Mouse (Mus musculus) E14TG2a.4 (cell line): ENCODE results near the gene Bri3.

ENCODE experiments used
- H3K27me3 ChIP-seq: 2 replicates; pipeline ENCODE4 v1.6.1; 2014; ENCODE audit warnings: low read length, control low read depth; ENCODE audit not compliant: insufficient read depth
- H3K36me3 ChIP-seq: 2 replicates; pipeline ENCODE4 v1.6.1; 2014; ENCODE audit warnings: low read length, control low read depth; ENCODE audit not compliant: insufficient read depth
- H3K4me1 ChIP-seq: replicated peaks from 2 replicates; pipeline ENCODE4 v1.6.1; 2014; ENCODE audit warnings: low read depth, low read length, control low read depth
- H3K4me3 ChIP-seq: replicated peaks from 2 replicates; pipeline ENCODE4 v1.5.1; 2014; ENCODE audit warnings: mild to moderate bottlenecking, low read length
- H3K9me3 ChIP-seq: 2 replicates; pipeline ENCODE4 v1.6.1; 2014; ENCODE audit warnings: low read length, control low read depth
- CTCF ChIP-seq: conservative IDR thresholded peaks from 2 replicates; pipeline ENCODE4 v1.5.1; 2014; ENCODE audit warnings: low read length
- NANOG ChIP-seq: IDR thresholded peaks from 2 replicates; pipeline ENCODE4 v1.6.1; 2014; ENCODE audit warnings: borderline replicate concordance, low read length, mixed read lengths
- POU5F1 ChIP-seq: IDR thresholded peaks from 2 replicates; pipeline ENCODE4 v1.6.1; 2014; ENCODE audit warnings: low read length, borderline replicate concordance

The Bri3 gene

GRCm38 (mm10) chr5:144372177-144372576 is 127.9 kb downstream of the Bri3 start:
- H3K27me3 ChIP-seq: no peaks in the 10 kb centered on the region
- H3K4me3 ChIP-seq: no peak overlapping the region
- H3K4me1 ChIP-seq: peaks cover 21% of the 10 kb centered on the region
- no peaks in the 10 kb centered on the region for H3K36me3 ChIP-seq
- H3K9me3 ChIP-seq: peaks cover 4% of the 10 kb centered on the region; the same call in 1 of the 2 replicates
- TF ChIP-seq CTCF: no peak
- TF ChIP-seq NANOG: no peak
- TF ChIP-seq POU5F1: no peak

- Histone ChIP-seq H3K27me3 (no peaks in the 10 kb centered on the region), H3K4me3 (no peak overlapping the region), H3K9me3 (peaks cover 11% of the 10 kb centered on the region), H3K4me1 (peaks cover 21% of the 10 kb centered on the region), H3K36me3 (no peaks in the 10 kb centered on the region)
- no peak for TF ChIP-seq NANOG
- TF ChIP-seq POU5F1: no peak
- no peak for TF ChIP-seq CTCF
Measured at GRCm38 (mm10) chr5:144372885-144373284, 128.6 kb downstream of the Bri3 start.

GRCm38 (mm10) chr5:144379431-144379830 is 135.2 kb downstream of the Bri3 start:
- Histone ChIP-seq H3K27me3 (no peaks in the 10 kb centered on the region), H3K4me3 (no peak overlapping the region), H3K9me3 (peaks cover 15% of the 10 kb centered on the region), H3K4me1 (no peaks in the 10 kb centered on the region), H3K36me3 (no peaks in the 10 kb centered on the region)
- TF ChIP-seq POU5F1 (no peak), NANOG (no peak), CTCF (no peak)

GRCm38 (mm10) chr5:144380689-144381088 is 136.5 kb downstream of the Bri3 start:
- H3K4me1 ChIP-seq: no peaks in the 10 kb centered on the region
- no peaks in the 10 kb centered on the region for H3K27me3 ChIP-seq
- H3K36me3 ChIP-seq: no peaks in the 10 kb centered on the region
- H3K4me3 ChIP-seq: no peak overlapping the region
- TF ChIP-seq NANOG (no peak), CTCF (no peak), POU5F1 (no peak)
- H3K9me3 ChIP-seq: peaks cover 21% of the 10 kb centered on the region

GRCm38 (mm10) chr5:144381782-144382181 is 137.5 kb downstream of the Bri3 start:
- H3K4me1 ChIP-seq: no peaks in the 10 kb centered on the region
- no peak overlapping the region for H3K4me3 ChIP-seq
- H3K9me3 ChIP-seq: peaks cover 20% of the 10 kb centered on the region
- TF ChIP-seq CTCF (peak; percentile 55), POU5F1 (no peak)
- no peaks in the 10 kb centered on the region for H3K36me3 ChIP-seq
- H3K27me3 ChIP-seq: no peaks in the 10 kb centered on the region

- no peaks in the 10 kb centered on the region for H3K27me3 ChIP-seq
- H3K36me3 ChIP-seq: no peaks in the 10 kb centered on the region
- peaks cover 8% of the 10 kb centered on the region; the same call in 1 of the 2 replicates for H3K4me1 ChIP-seq
- TF ChIP-seq NANOG (no peak), POU5F1 (no peak), CTCF (peak; percentile 71)
- no peak overlapping the region for H3K4me3 ChIP-seq
- peaks cover 9% of the 10 kb centered on the region for H3K9me3 ChIP-seq
Measured at GRCm38 (mm10) chr5:144383936-144384335, 139.7 kb downstream of the Bri3 start.

- no peak overlapping the region for H3K4me3 ChIP-seq
- no peaks in the 10 kb centered on the region for H3K36me3 ChIP-seq
- H3K9me3 ChIP-seq: peaks cover 11% of the 10 kb centered on the region
- H3K27me3 ChIP-seq: no peaks in the 10 kb centered on the region
- TF ChIP-seq NANOG (no peak), CTCF (peak; percentile 55)
- peaks cover 8% of the 10 kb centered on the region; the same call in 1 of the 2 replicates for H3K4me1 ChIP-seq
Measured at GRCm38 (mm10) chr5:144387851-144388250, 143.6 kb downstream of the Bri3 start.

GRCm38 (mm10) chr5:144394142-144394541 is 149.9 kb downstream of the Bri3 start:
- no peaks in the 10 kb centered on the region for H3K27me3 ChIP-seq
- H3K9me3 ChIP-seq: peaks cover 14% of the 10 kb centered on the region
- no peaks in the 10 kb centered on the region for H3K36me3 ChIP-seq
- H3K4me3 ChIP-seq: no peak overlapping the region
- H3K4me1 ChIP-seq: no peaks in the 10 kb centered on the region
- TF ChIP-seq CTCF (no peak), NANOG (no peak), POU5F1 (no peak)

- Histone ChIP-seq H3K4me1 (no peaks in the 10 kb centered on the region), H3K9me3 (peaks cover 12% of the 10 kb centered on the region), H3K36me3 (no peaks in the 10 kb centered on the region), H3K4me3 (no peak overlapping the region), H3K27me3 (no peaks in the 10 kb centered on the region)
- TF ChIP-seq NANOG (no peak), POU5F1 (no peak), CTCF (no peak)
Measured at GRCm38 (mm10) chr5:144397566-144397965, 153.3 kb downstream of the Bri3 start.
